ENCODE assay signal across 8 mouse cellular contexts in genomic region chr13:46928961-46929691, GRCm38 (mm10). TPM values are rescaled to one million over a fixed set of nuclear protein-coding genes. Genes with fewer than 3 reads are reported as not detected.
DNase-seq lines count a peak whose midpoint lies in the region; ATAC-seq lines count a peak whose summit lies in the region.

No protein-coding gene starts in this region.

- no peaks in the 10 kb centered on the region for H3K9me3 ChIP-seq in embryonic facial prominence, embryonic 13.5 days
- no peaks in the 10 kb centered on the region for H3K9me3 ChIP-seq in heart, embryonic 11.5 days (replicated peaks; ENCODE audit: control insufficient read depth, low read length)
- no peaks in the 10 kb centered on the region for H3K9me3 ChIP-seq in kidney, embryonic 15.5 days (replicated peaks)
- no peaks in the 10 kb centered on the region for H3K9me3 ChIP-seq in liver, embryonic 12.5 days (replicated peaks)
- H3K9me3 ChIP-seq in neural tube, embryonic 12.5 days: no peaks in the 10 kb centered on the region

- WGBS in embryonic facial prominence, embryonic 13.5 days: under 1% methylated on average over 55 of the region's 60 CpGs
- under 1% methylated on average over 60 of the region's 60 CpGs for WGBS in heart, embryonic 11.5 days (ENCODE audit: insufficient replicate concordance)
- WGBS in kidney, embryonic 15.5 days: under 1% methylated on average over 60 of the region's 60 CpGs
- WGBS in liver, embryonic 12.5 days (ENCODE audit: insufficient replicate concordance): under 1% methylated on average over 57 of the region's 60 CpGs
- WGBS in neural tube, embryonic 12.5 days: under 1% methylated on average over 60 of the region's 60 CpGs

- peak overlapping the region; percentile 97 for H3K27ac ChIP-seq in embryonic facial prominence, embryonic 13.5 days
- H3K27ac ChIP-seq in heart, embryonic 11.5 days (ENCODE audit: low read depth, low read length): peak overlapping the region; percentile 99
- peak overlapping the region; percentile 99 for H3K27ac ChIP-seq in kidney, embryonic 15.5 days
- H3K27ac ChIP-seq in liver, embryonic 12.5 days: peak overlapping the region; percentile 89
- peak overlapping the region; percentile 94 for H3K27ac ChIP-seq in neural tube, embryonic 12.5 days

- H3K4me3 ChIP-seq in embryonic facial prominence, embryonic 13.5 days: peak overlapping the region; percentile 72
- peak overlapping the region; percentile 83 for H3K4me3 ChIP-seq in heart, embryonic 11.5 days (ENCODE audit: low read depth, low read length)
- peak overlapping the region; percentile 86 for H3K4me3 ChIP-seq in kidney, embryonic 15.5 days (replicated peaks)
- peak overlapping the region; percentile 73 for H3K4me3 ChIP-seq in liver, embryonic 12.5 days
- H3K4me3 ChIP-seq in neural tube, embryonic 12.5 days: peak overlapping the region; percentile 82

- peak overlapping the region; percentile 90 for H3K9ac ChIP-seq in embryonic facial prominence, embryonic 13.5 days
- peak overlapping the region; percentile 90 for H3K9ac ChIP-seq in heart, embryonic 11.5 days (ENCODE audit: low read depth, low read length)
- H3K9ac ChIP-seq in kidney, embryonic 15.5 days: peak overlapping the region; percentile 88
- H3K9ac ChIP-seq in liver, embryonic 12.5 days: peak overlapping the region; percentile 72
- peak overlapping the region; percentile 83 for H3K9ac ChIP-seq in neural tube, embryonic 12.5 days

- H3K4me1 ChIP-seq in embryonic facial prominence, embryonic 13.5 days: peaks cover 18% of the 10 kb centered on the region
- H3K4me1 ChIP-seq in heart, embryonic 11.5 days (ENCODE audit: control insufficient read depth, insufficient read depth, low read length): peaks cover 28% of the 10 kb centered on the region
- peaks cover 36% of the 10 kb centered on the region for H3K4me1 ChIP-seq in kidney, embryonic 15.5 days
- peaks cover 37% of the 10 kb centered on the region for H3K4me1 ChIP-seq in liver, embryonic 12.5 days
- peaks cover 19% of the 10 kb centered on the region for H3K4me1 ChIP-seq in neural tube, embryonic 12.5 days

- peak; percentile 44; the same call in 1 of the 2 replicates for ATAC-seq in embryonic facial prominence, embryonic 13.5 days (ENCODE audit: insufficient number of reproducible peaks, insufficient read depth, low FRiP score, low TSS enrichment, low read depth)
- peak; percentile 43; the same call in 1 of the 2 replicates for ATAC-seq in heart, embryonic 11.5 days (replicated peaks; ENCODE audit: insufficient number of reproducible peaks, low FRiP score, low TSS enrichment)
- peak; percentile 64 for ATAC-seq in kidney, embryonic 15.5 days (replicated peaks; ENCODE audit: low FRiP score)
- peak; percentile 34; the same call in 1 of the 2 replicates for ATAC-seq in liver, embryonic 12.5 days
- ATAC-seq in neural tube, embryonic 12.5 days (ENCODE audit: low FRiP score, low read depth): peak; percentile 73

- peaks cover 10% of the 10 kb centered on the region for H3K36me3 ChIP-seq in embryonic facial prominence, embryonic 13.5 days
- H3K36me3 ChIP-seq in heart, embryonic 11.5 days (ENCODE audit: control insufficient read depth, insufficient read depth, low read length): peaks cover 7% of the 10 kb centered on the region; the same call in 1 of the 2 replicates
- peaks cover 9% of the 10 kb centered on the region; the same call in 1 of the 2 replicates for H3K36me3 ChIP-seq in kidney, embryonic 15.5 days
- no peaks in the 10 kb centered on the region; the same call in 1 of the 2 replicates for H3K36me3 ChIP-seq in liver, embryonic 12.5 days
- H3K36me3 ChIP-seq in neural tube, embryonic 12.5 days: peaks cover 9% of the 10 kb centered on the region; the same call in 1 of the 2 replicates

- DNase-seq in 3T3-L1 (ENCODE audit: low read depth, low spot score): peak; percentile 45
- DNase-seq in adrenal gland, postnatal 14 days: peak; percentile 71
- DNase-seq in testis, postnatal 10 days (ENCODE audit: low spot score): peak; percentile 70

- H3K27me3 ChIP-seq in embryonic facial prominence, embryonic 13.5 days: peaks cover 8% of the 10 kb centered on the region
- no peaks in the 10 kb centered on the region for H3K27me3 ChIP-seq in heart, embryonic 11.5 days (ENCODE audit: control insufficient read depth, insufficient read depth, low read length)
- H3K27me3 ChIP-seq in kidney, embryonic 15.5 days: no peaks in the 10 kb centered on the region; the same call in 1 of the 2 replicates
- H3K27me3 ChIP-seq in liver, embryonic 12.5 days (replicated peaks): peaks cover 20% of the 10 kb centered on the region
- no peaks in the 10 kb centered on the region for H3K27me3 ChIP-seq in neural tube, embryonic 12.5 days (replicated peaks)

- H3K4me2 ChIP-seq in embryonic facial prominence, embryonic 13.5 days: peak overlapping the region; percentile 85
- peak overlapping the region; percentile 86 for H3K4me2 ChIP-seq in heart, embryonic 11.5 days
- H3K4me2 ChIP-seq in kidney, embryonic 15.5 days: peak overlapping the region; percentile 93
- H3K4me2 ChIP-seq in liver, embryonic 12.5 days: peak overlapping the region; percentile 91
- H3K4me2 ChIP-seq in neural tube, embryonic 12.5 days (replicated peaks): peak overlapping the region; percentile 70

RNA-seq across cellular contexts. Expression of gene Kif13a, which starts 0.5 kb away (rescaled TPM):
- total RNA-seq in adrenal gland, postnatal 14 days (2021): 27.4 and 32.3 TPM in 2 replicates
- 14.5 and 23.7 TPM in 2 replicates for polyA plus RNA-seq in embryonic facial prominence, embryonic 13.5 days (2015; fragmentation: Nextera tagmentation; extraction: Ambion mirVana)
- polyA plus RNA-seq in heart, embryonic 11.5 days (2014; fragmentation: Nextera tagmentation; extraction: Ambion mirVana): 39.8 and 42.6 TPM in 2 replicates
- 14.3 and 15.4 TPM in 2 replicates for polyA plus RNA-seq in kidney, embryonic 15.5 days (2015; fragmentation: Nextera tagmentation; extraction: Ambion mirVana)
- 6.9 and 7.8 TPM in 2 replicates for polyA plus RNA-seq in liver, embryonic 12.5 days (2016; fragmentation: Nextera tagmentation; extraction: Ambion mirVana)
- 20.9 and 22.1 TPM in 2 replicates for polyA plus RNA-seq in neural tube, embryonic 12.5 days (2016; fragmentation: Nextera tagmentation; extraction: Ambion mirVana)

Comparison
In these comparisons a context has a peak if more than half of its experiments do, and no peak if none do; other contexts are left out.
1. Peak in every context shown above with its lines: DNase-seq, ATAC-seq, H3K4me3 ChIP-seq and H3K27ac ChIP-seq.